Mouse (Mus musculus): ENCODE data around the gene Cenpe.
A peak's percentile ranks its signal among the peaks of the same experiment; 100 is the strongest.

- TF ChIP-seq POLR2A (IDR thresholded peaks at IDR 0.05; ENCODE audit: control insufficient read depth, low read depth, low read length) (peak; percentile 62), CTCF (IDR thresholded peaks at IDR 0.05; ENCODE audit: control insufficient read depth, insufficient read depth, insufficient replicate concordance, low read depth, low read length) (no peak)
These were observed at the start of gene Cenpe for GRCm38 (mm10) chr3:135211805-135212657.
